Mouse (Mus musculus) cortical plate, adult 2 months (tissue): Measurements from ENCODE around the gene Spata13.

Source experiments
- CTCF ChIP-seq: fragments of 200-500 bp; IDR thresholded peaks from 2 replicates; pipeline ENCODE4 v1.5.1; 2011; ENCODE audit warnings: mild to moderate bottlenecking, control low read depth, low read length; ENCODE audit not compliant: insufficient read depth; ENCODE audit errors: extremely low read depth
- POLR2A ChIP-seq: fragments of 200-500 bp; IDR thresholded peaks from 2 replicates; pipeline ENCODE4 v1.6.1; 2011; ENCODE audit warnings: mild to moderate bottlenecking, low read length, control low read depth; ENCODE audit not compliant: insufficient read depth; ENCODE audit errors: extremely low read depth

GRCm38 (mm10) chr14:60698980-60699379 lies 65.2 kb downstream of the Spata13 start:
- TF ChIP-seq POLR2A = no peak
- TF ChIP-seq CTCF = no peak
